Mouse (Mus musculus) skeletal muscle tissue, postnatal 0 days (tissue): ENCODE results near the gene Ssu72. TPM values are rescaled to one million over a fixed set of nuclear protein-coding genes. Genes with fewer than 3 reads are reported as not detected.

Source experiments
- polyA plus RNA-seq: library from polyadenylated mRNA; unstranded; fragments of >200 nt; fragmentation: Nextera tagmentation; extraction: Ambion mirVana; gene quantifications from 2 replicates; pipeline ENCODE4 v1.2.1, GENCODE M21; 2015

Ssu72 gene
- 90.9 and 95.8 TPM in 2 replicates for polyA plus RNA-seq

DNA sequence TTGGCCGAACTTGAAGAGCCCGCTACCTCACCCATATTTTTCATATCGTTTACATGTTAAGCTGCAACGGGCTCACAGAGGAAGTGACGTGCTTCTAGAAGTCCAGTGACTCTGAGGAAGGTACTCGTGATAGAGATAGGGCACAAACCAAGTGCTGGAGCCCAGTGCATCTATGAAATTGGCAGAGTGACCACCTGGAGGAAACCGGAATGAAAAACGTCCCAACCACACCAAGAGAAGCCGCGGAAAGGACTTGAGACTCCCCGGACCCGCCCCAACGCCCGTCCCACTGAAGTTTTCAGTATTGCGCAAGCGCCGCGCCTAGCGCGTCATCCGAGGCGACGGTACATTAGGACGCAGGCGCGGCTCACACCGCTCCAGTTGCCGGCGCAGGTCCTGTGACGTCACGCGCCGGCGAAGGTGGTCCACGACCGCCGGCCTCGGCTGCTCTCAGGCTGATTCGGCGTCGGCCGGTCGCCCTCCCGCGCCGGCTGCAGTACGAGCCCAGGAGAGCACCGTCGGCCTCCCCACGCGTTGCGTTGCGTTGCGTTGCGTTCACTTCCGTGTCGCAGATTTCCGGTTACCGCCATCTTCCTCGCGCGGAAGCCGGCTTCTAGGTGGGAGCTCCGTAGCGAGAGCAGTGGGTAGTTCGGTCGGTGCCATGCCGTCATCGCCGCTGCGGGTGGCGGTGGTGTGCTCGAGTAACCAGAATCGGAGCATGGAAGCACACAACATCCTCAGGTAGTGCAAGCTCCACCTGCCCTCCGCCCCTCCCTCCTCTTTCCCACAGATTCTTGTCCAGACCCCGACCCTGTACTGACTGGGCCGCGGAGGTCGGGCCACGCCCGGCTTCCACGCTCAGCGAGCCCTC is at the start of gene Ssu72:
Ssu72 (plus strand) TSS at position 80 of the 871 bp plus-strand sequence.

DNA sequence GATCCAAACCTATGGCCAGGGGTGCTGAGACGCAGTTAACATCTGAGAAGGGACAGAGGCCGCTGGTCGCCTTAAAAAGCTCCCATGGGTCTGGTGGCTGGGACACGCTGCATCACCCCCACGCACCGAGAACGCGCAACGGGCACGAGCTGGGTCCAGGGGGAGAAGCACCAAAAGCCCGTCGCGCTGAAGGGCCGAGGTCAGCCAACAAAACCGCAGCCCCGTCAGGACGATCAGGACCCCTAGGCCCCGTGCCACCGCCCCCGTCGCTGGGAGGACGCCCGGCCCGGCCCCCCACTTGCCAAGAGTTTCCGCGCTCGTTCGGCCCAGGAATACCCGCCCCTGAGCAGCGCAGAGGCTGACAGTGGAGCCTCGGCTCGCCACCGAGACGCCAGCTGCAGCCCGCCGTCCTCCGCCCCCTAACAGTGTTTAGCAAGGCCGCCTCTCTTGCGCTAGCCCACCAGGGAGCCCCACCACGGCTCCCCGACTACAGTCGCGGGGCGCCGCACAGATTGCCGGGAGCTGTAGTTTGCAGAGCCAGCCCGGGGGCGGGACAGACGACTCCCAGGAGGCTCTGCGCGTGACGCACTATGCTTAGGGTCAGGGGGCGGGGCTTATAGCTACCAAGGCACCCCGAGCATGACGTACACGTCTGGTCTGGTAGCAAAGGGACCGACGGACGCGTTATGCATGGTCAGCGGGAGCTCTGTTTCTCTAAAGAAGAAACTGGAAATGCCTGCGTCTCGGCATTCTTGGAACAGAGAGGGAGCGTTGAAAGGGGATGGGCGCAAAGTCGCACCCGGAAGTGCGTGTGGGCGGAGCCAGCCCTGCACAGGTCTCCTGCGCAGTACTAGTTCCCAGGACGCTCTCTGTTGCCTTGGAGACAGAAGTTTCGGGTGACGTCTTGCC is 35.7 kb upstream of the Ssu72 start, which contains the start of gene Mib2:
Mib2 (minus strand) TSS at position 510 of the 909 bp plus-strand sequence.

DNA sequence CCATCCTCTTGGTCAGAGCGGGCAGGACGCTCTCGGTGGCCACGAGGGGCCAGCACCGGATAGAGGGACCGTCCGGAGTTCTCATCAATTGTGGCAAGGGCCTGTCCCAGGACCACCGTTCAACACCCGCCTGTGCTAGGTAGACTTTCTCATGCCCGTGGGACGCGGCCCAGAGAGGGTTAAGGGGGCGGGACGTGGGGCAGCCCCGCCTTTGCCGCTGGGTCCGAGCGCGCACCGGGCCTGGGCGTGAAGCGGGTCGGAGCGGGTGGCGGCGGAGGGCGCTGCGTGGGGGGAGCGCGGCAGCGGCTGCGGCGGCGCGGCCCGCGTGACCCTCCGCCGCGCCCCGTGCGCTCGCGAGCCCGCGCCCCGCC is 10.5 kb upstream of the Ssu72 start, which contains the start of gene Fndc10:
Fndc10 (plus strand) TSS at position 232 of the 371 bp plus-strand sequence.

DNA sequence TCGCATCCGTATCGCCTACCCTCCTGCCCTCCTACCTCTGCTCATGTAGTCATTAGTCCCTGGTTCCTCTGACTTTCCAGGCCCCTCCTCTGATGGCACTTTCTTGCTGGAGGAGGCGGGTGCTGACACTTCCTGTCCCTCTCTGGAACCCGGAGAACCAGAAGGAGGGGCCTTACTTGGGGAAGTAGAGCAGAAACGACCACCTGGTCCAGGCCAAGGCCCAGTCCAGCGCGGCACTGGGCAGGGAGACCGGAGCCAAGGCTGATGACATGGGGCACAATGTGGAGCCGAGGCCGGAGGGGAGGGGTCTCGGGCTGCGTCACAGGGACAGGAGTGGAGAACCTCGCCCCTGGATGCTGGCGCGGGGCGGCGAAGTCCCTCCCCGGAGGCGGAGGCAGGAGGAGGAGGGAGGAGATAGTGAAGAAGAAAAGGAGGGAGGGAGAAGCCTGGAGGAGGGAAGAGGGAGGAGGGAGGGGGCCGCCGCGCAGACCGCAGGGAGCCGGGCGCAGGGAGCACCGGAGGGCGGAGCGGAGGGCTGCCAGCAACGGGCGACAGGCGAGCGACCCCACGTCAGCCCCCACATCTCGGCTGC is 29.8 kb downstream of the Ssu72 start, which contains the start of gene Tmem240:
Tmem240 (plus strand) TSS at position 451 of the 592 bp plus-strand sequence.

DNA sequence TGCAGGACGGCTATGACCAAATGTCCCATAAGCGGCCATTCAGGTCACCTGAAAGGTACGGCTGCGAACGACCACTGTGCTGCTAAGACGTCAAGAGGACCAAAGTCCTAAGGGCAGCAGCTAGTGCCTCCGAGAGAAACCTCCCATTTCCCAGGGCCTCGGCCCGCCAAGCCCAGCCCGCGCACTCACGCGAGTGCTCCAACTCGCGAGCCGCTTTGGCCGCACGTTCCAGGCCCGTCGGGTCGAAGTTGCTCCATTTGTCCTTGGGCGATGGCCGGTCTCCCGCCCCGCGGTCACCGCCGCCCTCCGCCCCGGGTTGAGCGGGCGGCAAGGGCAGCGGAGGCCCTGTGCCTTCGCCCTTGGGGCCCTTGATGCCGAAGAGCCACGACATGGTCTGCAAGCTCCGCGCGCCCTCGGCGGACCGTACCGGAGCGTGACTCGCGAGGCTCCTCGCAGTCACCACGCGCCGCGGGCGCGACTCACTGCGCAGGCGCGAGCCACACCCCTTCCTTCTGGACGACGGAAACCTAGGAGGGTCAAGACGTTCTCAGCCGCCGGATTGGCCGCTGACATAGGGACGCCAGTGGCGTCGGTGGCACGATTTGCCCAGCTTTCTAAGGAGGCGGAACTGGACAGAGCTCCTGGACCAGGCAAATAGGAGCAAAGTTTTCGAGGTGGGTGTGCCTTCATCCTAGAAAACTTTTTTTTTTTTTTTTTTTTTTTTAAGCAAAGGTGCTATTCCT is 56.2 kb downstream of the Ssu72 start, which contains the start of gene Atad3a:
Atad3a (minus strand) TSS at position 481 of the 743 bp plus-strand sequence.

DNA sequence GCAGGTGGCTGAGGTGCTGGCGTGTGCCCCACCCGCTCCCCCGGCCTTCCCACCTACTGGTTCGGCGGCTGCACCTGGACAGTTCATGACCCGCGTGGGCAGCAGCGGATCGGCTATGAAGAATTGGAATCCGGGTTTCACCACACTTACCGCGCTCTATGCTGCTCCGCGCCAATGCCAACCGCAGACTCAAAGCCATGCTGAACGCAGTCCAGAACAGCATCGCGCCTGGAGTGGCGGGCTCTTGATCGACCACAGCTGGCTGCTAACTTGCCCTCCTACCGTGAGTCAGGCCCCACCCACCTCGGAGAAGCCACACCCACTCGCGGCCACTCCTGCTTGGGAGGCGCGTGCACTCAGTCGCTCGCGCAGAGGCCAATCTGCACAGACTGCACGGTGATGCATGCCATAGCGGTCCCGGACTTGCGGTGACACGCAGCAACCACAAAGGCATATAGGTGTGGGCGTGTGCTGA is 69.7 kb downstream of the Ssu72 start, which contains the start of gene Vwa1:
Vwa1 (minus strand) TSS at position 419 of the 475 bp plus-strand sequence.

Other genes with a start within 250 kb of the Ssu72 start
- 73.1 and 82.1 TPM in 2 replicates for gene Tmem52, start 235.7 kb upstream of the Ssu72 start, polyA plus RNA-seq
- gene Gnb1, start 213.4 kb upstream of the Ssu72 start, polyA plus RNA-seq: 160 and 178 TPM in 2 replicates
- gene Nadk, start 142.4 kb upstream of the Ssu72 start, polyA plus RNA-seq: 25.7 and 36.4 TPM in 2 replicates
- gene Slc35e2, start 103.4 kb upstream of the Ssu72 start, polyA plus RNA-seq: 3.5 and 3.7 TPM in 2 replicates
- 39.1 and 44.5 TPM in 2 replicates for gene Cdk11b, start 79.9 kb upstream of the Ssu72 start, polyA plus RNA-seq
- gene Gm10563, start 59.4 kb upstream of the Ssu72 start, polyA plus RNA-seq: not detected in 2 replicates
- gene Mmp23, start 51.4 kb upstream of the Ssu72 start, polyA plus RNA-seq: 38.5 and 62.9 TPM in 2 replicates
- gene Mib2, start 35.6 kb upstream of the Ssu72 start, polyA plus RNA-seq: 13.3 and 14.7 TPM in 2 replicates
- 4.6 and 6.1 TPM in 2 replicates for gene Fndc10, start 10.5 kb upstream of the Ssu72 start, polyA plus RNA-seq
- 0.28 and 0.58 TPM in 2 replicates for gene Tmem240, start 30.0 kb downstream of the Ssu72 start, polyA plus RNA-seq
- 56.3 and 59.2 TPM in 2 replicates for gene Atad3a, start 56.3 kb downstream of the Ssu72 start, polyA plus RNA-seq
- 20.3 and 22.5 TPM in 2 replicates for gene Vwa1, start 69.9 kb downstream of the Ssu72 start, polyA plus RNA-seq
- 1.4 and 1.5 TPM in 2 replicates for gene Tmem88b, start 81.1 kb downstream of the Ssu72 start, polyA plus RNA-seq
- 0.13 and 0.15 TPM in 2 replicates for gene Ankrd65, start 85.6 kb downstream of the Ssu72 start, polyA plus RNA-seq
- 172 and 176 TPM in 2 replicates for gene Mrpl20, start 98.1 kb downstream of the Ssu72 start, polyA plus RNA-seq
- gene Ccnl2, start 107.7 kb downstream of the Ssu72 start, polyA plus RNA-seq: 89.3 and 91.0 TPM in 2 replicates
- 131 and 148 TPM in 2 replicates for gene Aurkaip1, start 126.5 kb downstream of the Ssu72 start, polyA plus RNA-seq
- 109 and 120 TPM in 2 replicates for gene Mxra8, start 134.9 kb downstream of the Ssu72 start, polyA plus RNA-seq
- 13.5 and 16.4 TPM in 2 replicates for gene Dvl1, start 142.6 kb downstream of the Ssu72 start, polyA plus RNA-seq
- gene Tas1r3, start 158.6 kb downstream of the Ssu72 start, polyA plus RNA-seq: 0.16 and 0.21 TPM in 2 replicates
- 8.0 and 8.1 TPM in 2 replicates for gene Cptp, start 164.6 kb downstream of the Ssu72 start, polyA plus RNA-seq
- 23.9 and 26.2 TPM in 2 replicates for gene Ints11, start 164.7 kb downstream of the Ssu72 start, polyA plus RNA-seq
- 24.9 and 28.0 TPM in 2 replicates for gene Pusl1, start 187.0 kb downstream of the Ssu72 start, polyA plus RNA-seq
- gene Acap3, start 187.0 kb downstream of the Ssu72 start, polyA plus RNA-seq: 9.6 and 9.8 TPM in 2 replicates
- 65.7 and 69.6 TPM in 2 replicates for gene Ube2j2, start 239.0 kb downstream of the Ssu72 start, polyA plus RNA-seq